Mouse (Mus musculus) stomach, embryonic 16.5 days (tissue): ENCODE results near the gene Pira2. TPM values are rescaled to one million over a fixed set of nuclear protein-coding genes. Genes with fewer than 3 reads are reported as not detected.

Source experiments
- polyA plus RNA-seq: library from polyadenylated mRNA; unstranded; fragments of >200 nt; fragmentation: Nextera tagmentation; extraction: Ambion mirVana; gene quantifications from 2 replicates; pipeline ENCODE4 v1.2.1, GENCODE M21; 2015

Gene Pira2
- polyA plus RNA-seq, 1 experiment from 2014 or later = 0.80 TPM

Other genes starting within 250 kb of the Pira2 start
- 0.12 TPM in 2 replicates for gene Oscar, start 228.9 kb downstream of the Pira2 start, polyA plus RNA-seq
- gene Ndufa3, start 227.7 kb downstream of the Pira2 start, polyA plus RNA-seq = 457 and 491 TPM in 2 replicates
- gene Tfpt, start 215.1 kb downstream of the Pira2 start, polyA plus RNA-seq = 17.7 and 19.0 TPM in 2 replicates
- gene Prpf31, start 215.1 kb downstream of the Pira2 start, polyA plus RNA-seq = 79.4 and 89.0 TPM in 2 replicates
- 43.0 and 44.5 TPM in 2 replicates for gene Cnot3, start 199.8 kb downstream of the Pira2 start, polyA plus RNA-seq
- gene Leng1, start 179.2 kb downstream of the Pira2 start, polyA plus RNA-seq = 12.0 and 14.3 TPM in 2 replicates
- 76.9 and 96.7 TPM in 2 replicates for gene Tmc4, start 167.5 kb downstream of the Pira2 start, polyA plus RNA-seq
- 184 and 194 TPM in 2 replicates for gene Tsen34, start 152.2 kb downstream of the Pira2 start, polyA plus RNA-seq
- 44.5 and 48.6 TPM in 2 replicates for gene Mboat7, start 151.5 kb downstream of the Pira2 start, polyA plus RNA-seq
- gene Rps9, start 141.1 kb downstream of the Pira2 start, polyA plus RNA-seq = 1,206 and 1,366 TPM in 2 replicates
- 2.5 and 3.0 TPM in 2 replicates for gene Pirb, start 124.7 kb downstream of the Pira2 start, polyA plus RNA-seq
- gene Gm15448, start 19.4 kb downstream of the Pira2 start, polyA plus RNA-seq = not detected in 2 replicates
- 0.87 and 1.4 TPM in 2 replicates for gene Gm14548, start 53.1 kb upstream of the Pira2 start, polyA plus RNA-seq
- gene Lilra6, start 70.5 kb upstream of the Pira2 start, polyA plus RNA-seq = 0.59 and 1.1 TPM in 2 replicates
- gene Lair1, start 218.2 kb upstream of the Pira2 start, polyA plus RNA-seq = 1.8 and 2.1 TPM in 2 replicates